Mouse (Mus musculus): ENCODE measurements around the gene Gm28171. TPM values are rescaled to one million over a fixed set of nuclear protein-coding genes. Genes with fewer than 3 reads are reported as not detected.
"Not testable (repeated sequence)": the region's sequence is repeated elsewhere in the genome, so short reads cannot be mapped to it uniquely, and the experiment has no call there.

Gene Gm28171
- not detected for total RNA-seq (2021)
- long read RNA-seq, experiment 1 = 0 reads
- long read RNA-seq, experiment 2 = 0 reads

DNA sequence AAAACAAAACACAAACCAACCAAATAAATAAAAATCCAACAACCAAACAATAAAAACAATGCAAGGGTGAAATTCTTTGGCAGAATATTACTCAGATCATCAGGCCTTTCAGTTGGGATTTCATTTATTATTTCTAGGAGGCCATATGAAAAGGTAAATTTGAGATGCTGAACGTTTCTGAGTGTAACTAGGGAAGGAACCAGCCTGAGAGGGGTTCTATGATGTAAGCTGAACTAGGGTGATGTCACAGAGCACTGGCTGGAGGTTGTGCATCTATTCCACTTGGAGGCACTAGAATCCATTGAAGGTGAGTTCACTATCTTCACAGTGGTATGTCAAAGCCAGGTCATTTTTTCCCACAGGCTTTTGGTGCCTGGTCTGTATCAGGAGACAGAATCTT lies at the start of gene Gm28171:
Gene Gm28171 (plus strand): TSS at position 301 of the 400 bp plus-strand sequence.
- not testable (repeated sequence) for DNase-seq (ENCODE audit: low spot score in 2 of 2)

Other genes with a start within 250 kb of the Gm28171 start
- not detected for gene Gm21854, start 136.4 kb upstream of the Gm28171 start, total RNA-seq (2021)
- not detected for gene Gm20914, start 67.4 kb upstream of the Gm28171 start, total RNA-seq (2021)
- not detected for gene Gm21778, start 149.1 kb downstream of the Gm28171 start, total RNA-seq (2021)